Mouse (Mus musculus): ENCODE results near the gene Rftn1. TPM values are rescaled to one million over a fixed set of nuclear protein-coding genes. Genes with fewer than 3 reads are reported as not detected.

Rftn1 gene
- polyA plus RNA-seq, 1 experiment from 2014 or later: 14.3 TPM

- Histone ChIP-seq H3K4me1 (peaks cover 11% of the 10 kb centered on the region), H3K4me2 (replicated peaks) (no peak overlapping the region), H3K4me3 (no peak overlapping the region), H3K9ac (no peak overlapping the region), H3K27me3 (replicated peaks) (no peaks in the 10 kb centered on the region), H3K36me3 (no peaks in the 10 kb centered on the region), H3K27ac (no peak overlapping the region), H3K9me3 (no peaks in the 10 kb centered on the region)
- 90% methylated on average over 5 of the region's 5 CpGs for WGBS
- no peak for ATAC-seq (ENCODE audit: low FRiP score, low read depth)
These were observed 131.1 kb downstream of the Rftn1 start for GRCm38 (mm10) chr17:50059417-50059816.

DNA sequence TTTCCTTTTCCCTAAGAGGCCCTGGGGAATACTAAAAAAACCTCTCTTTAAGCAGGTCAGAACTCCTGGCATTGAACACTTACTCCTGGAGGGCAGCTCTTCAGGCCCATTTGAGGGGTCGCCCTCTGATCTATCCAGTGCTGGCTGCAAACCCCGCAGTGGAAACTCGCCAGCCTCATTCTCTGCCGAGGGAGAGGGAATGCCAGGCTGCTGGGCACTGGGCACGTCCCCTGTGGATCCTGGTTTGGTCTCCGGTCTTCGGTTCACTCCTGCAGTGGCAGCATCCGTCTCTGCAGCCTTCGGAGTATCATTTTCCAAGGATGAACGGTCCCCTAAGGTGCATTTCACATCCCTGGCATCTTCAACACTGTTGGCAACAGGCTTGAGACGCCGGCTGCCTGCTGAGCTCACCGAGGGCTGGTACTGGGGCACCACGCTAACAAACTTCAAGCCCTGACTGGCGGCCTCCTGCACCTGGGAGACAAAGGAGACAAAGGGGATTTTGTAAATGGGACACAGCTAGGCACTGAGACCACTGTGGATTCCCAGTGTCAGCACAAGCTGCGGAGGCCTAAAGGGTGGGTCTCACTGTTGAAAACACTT is 135.2 kb downstream of the Rftn1 start:
- Histone ChIP-seq H3K4me3 (no peak overlapping the region), H3K4me2 (replicated peaks) (no peak overlapping the region), H3K27ac (no peak overlapping the region), H3K9ac (no peak overlapping the region), H3K36me3 (no peaks in the 10 kb centered on the region), H3K27me3 (replicated peaks) (no peaks in the 10 kb centered on the region), H3K4me1 (peaks cover 11% of the 10 kb centered on the region), H3K9me3 (no peaks in the 10 kb centered on the region)
- WGBS: 61% methylated on average over 16 of the region's 16 CpGs
- peak; percentile 35; the same call in 1 of the 2 replicates for ATAC-seq (ENCODE audit: low FRiP score, low read depth)

- H3K27me3 ChIP-seq (replicated peaks): no peaks in the 10 kb centered on the region
- no peak for ATAC-seq (ENCODE audit: low FRiP score, low read depth)
- no peak overlapping the region for H3K4me3 ChIP-seq
- H3K4me1 ChIP-seq: peaks cover 11% of the 10 kb centered on the region
- 78% methylated on average over 7 of the region's 7 CpGs for WGBS
- H3K9me3 ChIP-seq: no peaks in the 10 kb centered on the region
- H3K27ac ChIP-seq: no peak overlapping the region
- no peak overlapping the region for H3K4me2 ChIP-seq (replicated peaks)
- H3K9ac ChIP-seq: no peak overlapping the region
- H3K36me3 ChIP-seq: no peaks in the 10 kb centered on the region
These were observed 135.9 kb downstream of the Rftn1 start for GRCm38 (mm10) chr17:50054586-50054985.

DNA sequence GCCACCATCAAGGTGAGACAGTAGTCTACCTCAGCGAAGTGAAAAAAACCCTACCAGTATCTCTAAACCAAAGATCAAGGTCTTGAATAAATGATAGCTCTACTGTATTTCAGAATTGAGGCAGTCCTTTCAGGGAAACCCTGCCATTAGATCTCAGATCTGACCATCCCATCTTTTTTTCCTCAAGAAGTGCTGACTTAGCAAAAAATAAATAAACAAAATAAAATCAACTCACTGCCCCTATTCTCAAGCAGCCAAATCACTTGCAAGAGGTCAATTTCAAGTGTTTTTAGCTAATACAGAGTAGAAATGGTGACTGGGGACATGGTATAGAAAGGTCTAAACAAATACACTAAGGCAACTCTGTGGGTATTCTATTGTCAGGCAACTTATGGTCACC is 136.5 kb downstream of the Rftn1 start:
- Histone ChIP-seq H3K4me3 (no peak overlapping the region), H3K9me3 (no peaks in the 10 kb centered on the region), H3K36me3 (no peaks in the 10 kb centered on the region), H3K27ac (no peak overlapping the region), H3K4me1 (peaks cover 11% of the 10 kb centered on the region), H3K4me2 (replicated peaks) (no peak overlapping the region), H3K27me3 (replicated peaks) (no peaks in the 10 kb centered on the region), H3K9ac (no peak overlapping the region)
- no peak for ATAC-seq (ENCODE audit: low FRiP score, low read depth)
- 92% methylated on average over 1 of the region's 1 CpGs for WGBS

DNA sequence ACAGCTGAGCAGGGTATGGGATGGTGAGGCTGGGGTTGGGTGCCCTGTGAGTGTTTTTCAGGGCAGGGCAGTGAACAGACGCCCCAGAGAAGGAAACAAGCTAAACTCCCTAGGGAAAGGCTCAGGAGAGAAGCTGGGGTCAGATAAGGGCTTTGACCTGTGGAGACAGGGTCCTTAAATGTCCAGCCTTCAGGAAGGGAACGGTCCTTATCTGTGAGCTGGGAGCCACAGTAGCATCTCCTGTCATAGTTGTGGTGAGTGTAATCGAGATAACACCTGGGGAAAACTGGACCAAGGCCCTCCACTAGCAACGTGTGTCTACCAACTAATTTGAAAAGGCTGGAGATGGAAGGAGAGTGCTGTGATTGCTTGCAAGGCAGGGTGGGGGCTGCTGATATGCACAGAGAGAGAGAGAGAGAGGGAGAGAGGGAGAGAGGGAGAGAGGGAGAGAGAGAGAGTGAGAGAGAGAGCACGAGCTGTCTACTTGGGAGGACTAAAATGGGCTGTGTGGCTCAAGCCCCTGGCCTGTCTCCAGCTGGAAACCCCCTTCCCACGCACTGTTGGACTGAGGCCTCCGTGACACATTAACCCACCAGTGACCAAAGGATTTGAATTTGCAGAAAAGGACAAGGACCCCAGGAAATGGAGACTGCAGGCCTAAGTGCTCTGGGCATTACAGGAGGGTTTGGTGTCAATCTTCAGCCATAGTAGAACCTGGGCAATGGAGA is 137.6 kb downstream of the Rftn1 start:
- H3K9ac ChIP-seq: no peak overlapping the region
- H3K9me3 ChIP-seq: no peaks in the 10 kb centered on the region
- H3K4me3 ChIP-seq: no peak overlapping the region
- H3K27me3 ChIP-seq (replicated peaks): no peaks in the 10 kb centered on the region
- no peak overlapping the region for H3K4me2 ChIP-seq (replicated peaks)
- no peak for ATAC-seq (ENCODE audit: low FRiP score, low read depth)
- peaks cover 11% of the 10 kb centered on the region for H3K4me1 ChIP-seq
- H3K27ac ChIP-seq: no peak overlapping the region
- WGBS: 71% methylated on average over 7 of the region's 7 CpGs
- no peaks in the 10 kb centered on the region for H3K36me3 ChIP-seq

GRCm38 (mm10) chr17:50050456-50050855 is 140.0 kb downstream of the Rftn1 start:
- no peak for ATAC-seq (ENCODE audit: low FRiP score, low read depth)
- 86% methylated on average over 9 of the region's 9 CpGs for WGBS
- Histone ChIP-seq H3K36me3 (no peaks in the 10 kb centered on the region), H3K9ac (no peak overlapping the region), H3K4me2 (replicated peaks) (no peak overlapping the region), H3K27ac (no peak overlapping the region), H3K27me3 (replicated peaks) (no peaks in the 10 kb centered on the region), H3K4me3 (no peak overlapping the region), H3K9me3 (no peaks in the 10 kb centered on the region), H3K4me1 (peaks cover 9% of the 10 kb centered on the region)

DNA sequence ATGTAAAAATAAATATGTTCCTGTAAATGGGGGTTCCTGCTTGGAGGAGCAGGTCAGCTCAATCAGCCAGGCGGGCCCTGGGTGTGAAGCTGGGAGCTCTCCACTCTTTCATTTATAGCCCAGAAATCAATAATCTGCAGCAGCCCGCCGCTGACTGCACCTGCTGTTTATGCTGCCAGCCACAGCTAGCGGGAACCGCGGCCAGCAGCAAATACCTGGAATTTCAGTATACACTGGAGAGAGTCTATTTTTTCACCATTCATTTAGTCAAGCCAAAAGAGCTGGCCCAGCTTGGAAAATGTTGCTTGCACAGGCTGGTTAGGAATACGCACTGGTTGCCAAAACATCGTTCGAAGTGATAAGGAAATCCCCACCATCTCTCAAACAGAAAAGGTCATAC is 142.3 kb downstream of the Rftn1 start:
- Histone ChIP-seq H3K27ac (no peak overlapping the region), H3K36me3 (no peaks in the 10 kb centered on the region), H3K9ac (no peak overlapping the region), H3K9me3 (no peaks in the 10 kb centered on the region), H3K4me3 (no peak overlapping the region), H3K27me3 (replicated peaks) (no peaks in the 10 kb centered on the region), H3K4me2 (replicated peaks) (no peak overlapping the region), H3K4me1 (no peaks in the 10 kb centered on the region)
- no peak for ATAC-seq (ENCODE audit: low FRiP score, low read depth)
- 68% methylated on average over 9 of the region's 9 CpGs for WGBS

GRCm38 (mm10) chr17:50047182-50047581 is 143.3 kb downstream of the Rftn1 start:
- Histone ChIP-seq H3K4me3 (no peak overlapping the region), H3K4me2 (replicated peaks) (no peak overlapping the region), H3K27ac (no peak overlapping the region), H3K27me3 (replicated peaks) (no peaks in the 10 kb centered on the region), H3K9me3 (no peaks in the 10 kb centered on the region), H3K36me3 (no peaks in the 10 kb centered on the region), H3K4me1 (no peaks in the 10 kb centered on the region), H3K9ac (no peak overlapping the region)
- 91% methylated on average over 12 of the region's 12 CpGs for WGBS
- ATAC-seq (ENCODE audit: low FRiP score, low read depth): no peak

- H3K36me3 ChIP-seq: no peaks in the 10 kb centered on the region
- H3K9me3 ChIP-seq: no peaks in the 10 kb centered on the region
- no peak overlapping the region for H3K4me2 ChIP-seq (replicated peaks)
- H3K9ac ChIP-seq: no peak overlapping the region
- no peak overlapping the region for H3K27ac ChIP-seq
- H3K27me3 ChIP-seq (replicated peaks): no peaks in the 10 kb centered on the region
- no peak for ATAC-seq (ENCODE audit: low FRiP score, low read depth)
- WGBS: 90% methylated on average over 3 of the region's 3 CpGs
- H3K4me1 ChIP-seq: no peaks in the 10 kb centered on the region
- no peak overlapping the region for H3K4me3 ChIP-seq
These were observed 149.6 kb downstream of the Rftn1 start for GRCm38 (mm10) chr17:50040727-50041410.

DNA sequence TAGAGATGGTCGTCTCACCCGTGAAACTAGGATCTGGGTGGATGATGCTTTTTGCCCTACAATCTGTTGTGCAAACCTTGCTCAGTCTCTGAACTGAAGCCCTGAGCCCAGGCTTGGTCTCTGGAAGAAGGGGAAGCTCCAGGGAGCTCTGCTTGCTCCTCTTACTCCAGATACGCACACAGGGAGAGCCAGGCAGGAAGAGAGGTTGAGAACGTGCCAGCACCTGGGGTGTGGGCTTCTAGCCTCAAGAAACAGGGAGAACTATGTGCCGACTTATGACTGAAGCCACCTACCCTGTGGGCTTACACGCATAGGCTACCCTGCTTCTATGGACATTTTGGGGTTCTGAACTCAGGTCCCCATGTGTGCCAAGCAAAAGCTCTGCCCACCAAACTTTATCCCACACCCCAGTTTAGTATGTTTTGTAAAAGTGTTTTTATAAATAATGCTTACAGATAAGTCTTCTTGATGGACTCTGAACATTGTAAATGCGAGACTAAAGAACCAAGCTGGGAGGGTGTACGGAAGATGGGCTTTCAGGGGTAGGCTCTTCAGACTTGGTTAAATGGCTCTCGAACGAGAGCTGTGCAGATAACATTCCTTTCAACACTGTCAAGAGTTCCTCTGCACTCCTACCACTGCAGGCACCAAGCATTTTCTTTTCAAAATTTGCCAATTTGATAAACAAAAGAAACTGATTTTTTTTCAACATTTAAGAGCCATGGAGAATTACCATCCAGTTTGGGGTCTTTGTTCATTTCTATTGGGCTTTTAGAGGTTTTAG is 152.4 kb downstream of the Rftn1 start:
- Histone ChIP-seq H3K4me1 (no peaks in the 10 kb centered on the region), H3K27ac (no peak overlapping the region), H3K4me2 (replicated peaks) (no peak overlapping the region), H3K27me3 (replicated peaks) (no peaks in the 10 kb centered on the region), H3K9me3 (no peaks in the 10 kb centered on the region), H3K9ac (no peak overlapping the region), H3K36me3 (no peaks in the 10 kb centered on the region), H3K4me3 (no peak overlapping the region)
- 82% methylated on average over 10 of the region's 10 CpGs for WGBS
- ATAC-seq (ENCODE audit: low FRiP score, low read depth): no peak

- Histone ChIP-seq H3K9me3 (no peaks in the 10 kb centered on the region), H3K4me2 (replicated peaks) (no peak overlapping the region), H3K36me3 (no peaks in the 10 kb centered on the region), H3K27ac (no peak overlapping the region), H3K9ac (no peak overlapping the region), H3K4me3 (no peak overlapping the region), H3K4me1 (no peaks in the 10 kb centered on the region), H3K27me3 (replicated peaks) (no peaks in the 10 kb centered on the region)
- 86% methylated on average over 4 of the region's 4 CpGs for WGBS
- ATAC-seq (ENCODE audit: low FRiP score, low read depth): no peak
These were observed 153.1 kb downstream of the Rftn1 start for GRCm38 (mm10) chr17:50037416-50037815.

DNA sequence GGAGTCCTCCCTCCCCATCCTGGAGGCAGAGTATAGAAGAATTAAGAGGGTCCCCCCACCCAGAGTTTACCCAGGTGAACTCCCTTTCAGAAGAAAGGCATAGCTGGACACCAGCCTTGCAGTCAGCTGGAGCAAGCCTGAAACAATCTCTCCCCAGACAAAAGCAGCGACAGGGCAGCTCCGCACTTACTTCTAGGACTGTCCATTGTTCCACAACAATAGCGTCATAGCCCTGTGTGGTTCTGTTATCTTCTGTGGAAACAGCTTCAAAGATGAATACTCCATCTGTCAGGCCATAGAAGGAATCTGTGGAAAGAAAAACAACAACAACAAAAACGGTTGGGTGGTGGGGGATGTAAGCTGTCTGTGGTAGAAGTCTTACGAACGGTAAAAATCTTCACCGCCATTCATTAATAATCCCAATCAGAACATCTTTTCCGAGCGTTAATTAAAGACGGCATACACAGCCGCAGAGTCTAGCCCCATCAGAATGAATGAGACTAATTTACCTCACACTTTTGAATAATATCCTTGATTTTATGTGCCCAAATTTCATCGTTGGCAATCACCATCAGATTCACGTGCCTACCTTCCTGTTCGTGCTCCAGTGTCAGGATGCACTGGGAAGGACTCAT is 153.6 kb downstream of the Rftn1 start:
- Histone ChIP-seq H3K4me1 (no peaks in the 10 kb centered on the region), H3K9ac (no peak overlapping the region), H3K27me3 (replicated peaks) (no peaks in the 10 kb centered on the region), H3K4me3 (no peak overlapping the region), H3K9me3 (no peaks in the 10 kb centered on the region), H3K4me2 (replicated peaks) (no peak overlapping the region), H3K36me3 (no peaks in the 10 kb centered on the region), H3K27ac (no peak overlapping the region)
- ATAC-seq (ENCODE audit: low FRiP score, low read depth): no peak
- 67% methylated on average over 14 of the region's 14 CpGs for WGBS

All from neural tube, embryonic 12.5 days (tissue).